Mouse (Mus musculus) neutrophil, adult 83 days (primary cell): ENCODE results near the gene Chrm2. TPM values are rescaled to one million over a fixed set of nuclear protein-coding genes. Genes with fewer than 3 reads are reported as not detected.

Experiments used
- total RNA-seq, 2 experiments: library from RNA; stranded (reverse); gene quantifications; one replicate each; pipeline ENCODE4 v1.2.4; 2023

The Chrm2 gene
- not detected for total RNA-seq

GRCm38 (mm10) chr6:36387612-36388400 lies at the start of gene Chrm2:
Chrm2 (plus strand) TSS chr6:36388084.

